Mouse (Mus musculus) lung, adult 18-20 months (tissue): ENCODE results near the gene Tmem200b.

Experiments
- DNase-seq, 2 experiments: peaks; one replicate each; pipeline ENCODE4 v3.0.0; 2022; ENCODE audit warnings: mixed read lengths in 2 of 2

Gene Tmem200b

GRCm38 (mm10) chr4:131921461-131922346, at the start of gene Tmem200b:
TSS of gene Tmem200b (plus strand) at chr4:131921771.
- DNase-seq = no peak

GRCm38 (mm10) chr4:131872672-131873292, 48.8 kb upstream of the Tmem200b start:
- no peak for DNase-seq

DNA sequence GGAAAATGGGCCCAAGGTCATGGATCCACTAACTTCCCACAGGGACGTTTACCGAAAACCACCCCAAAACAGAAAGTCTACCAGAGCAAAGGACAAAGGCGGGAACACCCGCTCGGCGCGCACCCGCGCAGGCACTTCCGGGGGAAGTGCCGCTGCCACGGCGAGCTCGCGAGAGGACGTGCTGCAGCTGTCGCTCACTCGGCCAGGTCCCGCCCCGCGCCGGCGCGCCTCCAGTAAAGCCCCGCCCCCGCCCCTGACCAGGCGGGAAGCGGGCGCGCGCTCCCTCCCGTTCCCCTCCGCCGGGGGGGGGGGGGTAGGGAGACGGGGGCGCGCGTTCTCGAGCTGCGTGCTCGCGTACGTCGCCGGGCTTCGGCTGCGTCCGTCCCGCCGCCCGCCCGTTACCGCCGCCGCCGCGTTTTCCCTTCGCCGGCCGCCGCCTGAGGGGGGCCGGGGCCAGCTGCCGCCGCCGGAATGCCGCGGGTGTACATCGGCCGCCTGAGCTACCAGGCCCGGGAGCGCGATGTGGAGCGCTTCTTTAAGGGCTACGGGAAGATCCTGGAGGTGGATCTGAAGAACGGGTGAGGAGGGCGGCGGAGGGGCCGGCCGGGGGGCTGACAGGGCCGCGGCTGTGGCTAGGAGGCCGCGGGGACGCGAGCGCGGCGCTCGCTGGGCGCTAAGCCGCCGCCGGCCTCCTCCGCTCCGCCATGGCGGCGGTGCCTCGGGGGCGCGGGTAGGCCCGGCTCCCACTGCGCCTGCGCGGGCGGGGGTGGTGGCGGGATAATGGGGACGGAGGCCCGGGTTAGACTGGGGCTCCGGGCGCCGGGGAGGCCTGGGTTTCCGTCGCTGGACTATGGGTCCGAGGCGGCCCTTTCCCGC, 48.0 kb upstream of the Tmem200b start, which contains the start of gene Srsf4:
Gene Srsf4, plus strand, starts transcription at position 325 of the 876 bp plus-strand sequence.
- DNase-seq = peak; percentile 92 to 95

- no peak for DNase-seq
Observed at GRCm38 (mm10) chr4:131874169-131874536, 47.4 kb upstream of the Tmem200b start.

GRCm38 (mm10) chr4:131874567-131874966, 47.0 kb upstream of the Tmem200b start:
- DNase-seq = no peak

DNA sequence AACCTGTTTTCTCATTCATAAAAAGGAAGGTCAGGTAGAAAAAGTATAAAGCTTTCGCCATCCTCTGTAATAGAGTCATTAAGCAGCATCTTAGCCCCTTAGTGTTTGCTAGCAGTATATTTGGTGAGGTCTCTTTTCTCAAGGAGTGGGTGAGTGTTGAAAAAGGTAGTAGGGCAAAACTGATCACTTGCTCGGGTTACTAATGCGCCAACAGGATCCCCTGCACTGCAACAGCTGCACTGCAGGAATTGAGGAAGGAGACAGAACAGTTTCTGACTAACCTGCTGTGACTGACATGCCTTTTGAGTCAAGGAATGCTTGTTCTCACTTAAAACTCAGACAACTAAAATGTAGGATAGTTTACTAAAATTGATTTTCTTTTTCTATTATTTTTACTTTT, 46.3 kb upstream of the Tmem200b start:
- no peak for DNase-seq

GRCm38 (mm10) chr4:131876836-131877235, 44.7 kb upstream of the Tmem200b start:
- peak; percentile 34 to 65 for DNase-seq

DNA sequence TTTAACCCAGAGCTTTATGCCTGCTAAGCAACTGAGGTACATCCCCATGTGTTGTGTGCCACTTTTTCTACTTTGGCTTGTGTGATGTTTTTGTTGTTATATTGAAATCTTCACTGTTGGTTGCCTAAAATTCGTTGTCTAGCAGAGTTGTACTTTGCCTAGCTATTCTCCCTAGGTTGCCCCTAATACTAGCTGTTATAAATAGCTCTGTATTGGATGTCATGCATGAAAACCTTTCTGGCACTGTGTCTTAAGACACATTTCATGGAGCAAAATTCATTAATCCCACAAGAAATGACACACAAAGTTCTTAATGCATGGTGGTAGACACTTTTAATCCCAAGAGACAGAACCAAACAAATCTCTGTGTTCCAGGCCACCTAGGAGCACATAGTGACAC, 41.9 kb upstream of the Tmem200b start:
- DNase-seq = no peak

- DNase-seq = no peak
Observed at GRCm38 (mm10) chr4:131881306-131881705, 40.3 kb upstream of the Tmem200b start.

DNA sequence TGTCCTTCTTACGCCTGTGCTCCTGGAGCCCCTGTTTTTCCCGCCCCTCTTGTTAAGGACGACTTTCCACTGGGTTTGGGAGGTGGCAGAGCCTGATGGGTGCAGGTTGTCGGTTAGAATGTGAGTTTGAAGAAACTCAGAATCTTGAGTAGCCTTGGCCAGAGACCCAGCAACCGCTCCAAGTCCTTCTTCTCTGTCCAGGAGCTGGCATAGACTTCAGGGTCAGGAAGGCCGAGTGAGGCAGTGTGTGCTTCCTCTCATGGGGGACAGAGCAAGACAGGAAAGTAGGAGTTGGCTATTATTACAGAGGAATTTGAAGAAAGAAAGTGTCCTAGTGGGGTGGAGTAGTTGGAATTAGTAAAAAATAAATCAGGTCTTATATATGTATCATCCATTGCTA, 38.0 kb upstream of the Tmem200b start:
- peak in 1 of 2 experiments; percentile 13 for DNase-seq

DNA sequence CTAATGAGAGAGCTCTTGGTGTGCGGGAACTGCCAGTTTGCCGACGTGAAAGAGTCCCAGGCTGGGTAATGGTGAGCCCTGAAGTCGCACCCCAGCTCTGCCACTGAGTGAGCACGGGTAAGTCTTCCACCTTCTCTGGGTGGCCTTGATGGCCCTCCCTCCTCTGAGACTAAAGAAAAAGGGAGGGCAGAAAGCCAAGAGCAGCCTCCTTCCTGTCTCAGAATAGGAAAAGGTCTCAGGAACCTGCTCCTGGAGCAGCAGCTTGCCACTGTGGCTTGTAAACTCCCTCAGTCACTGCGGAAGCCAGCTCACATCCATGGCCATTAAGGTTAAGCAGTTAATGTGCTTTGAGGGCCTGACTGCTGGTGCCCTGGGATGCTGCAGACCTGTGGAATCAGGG, 36.2 kb upstream of the Tmem200b start:
- no peak for DNase-seq

DNA sequence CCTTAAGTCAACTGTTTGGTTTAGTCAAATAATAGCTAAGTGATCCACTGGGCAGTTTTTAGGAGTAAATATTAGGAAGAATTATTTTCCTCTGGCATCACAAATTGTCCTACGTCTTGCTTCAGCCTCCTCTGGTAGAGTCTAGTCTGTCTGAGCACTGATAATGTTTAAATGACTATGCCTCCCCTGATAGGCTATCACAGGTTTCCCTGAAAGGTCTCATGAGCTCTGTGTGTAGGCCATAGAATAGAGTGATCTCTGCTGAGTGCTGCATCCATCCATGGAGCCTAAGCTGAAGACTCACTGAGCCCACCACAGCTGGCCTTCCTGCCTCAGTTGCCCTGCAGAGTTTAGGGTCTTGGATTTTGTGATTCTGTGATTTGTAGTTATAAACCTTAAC, 33.0 kb upstream of the Tmem200b start:
- DNase-seq = no peak

DNA sequence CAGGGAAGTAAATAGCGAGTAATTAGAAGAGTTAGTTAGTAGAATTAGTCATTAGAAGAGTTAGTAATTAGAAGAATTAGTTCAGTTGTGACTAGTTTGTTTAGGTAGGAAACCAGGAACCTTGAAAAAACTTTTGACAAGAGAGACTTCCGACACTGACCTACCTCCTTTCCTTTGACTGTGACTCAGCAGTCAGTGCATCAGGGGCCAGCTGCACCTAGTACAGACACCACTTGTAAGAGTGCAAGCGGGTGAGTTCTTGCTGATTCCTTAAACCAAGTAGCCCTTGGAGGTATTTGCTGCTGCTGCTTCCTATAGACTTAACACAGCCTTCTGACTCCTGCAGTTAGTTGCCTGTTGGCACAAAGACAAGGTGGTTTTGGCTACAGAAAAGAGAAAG, 30.9 kb upstream of the Tmem200b start:
- no peak for DNase-seq

GRCm38 (mm10) chr4:131897109-131897508, 24.5 kb upstream of the Tmem200b start:
- DNase-seq = no peak

DNA sequence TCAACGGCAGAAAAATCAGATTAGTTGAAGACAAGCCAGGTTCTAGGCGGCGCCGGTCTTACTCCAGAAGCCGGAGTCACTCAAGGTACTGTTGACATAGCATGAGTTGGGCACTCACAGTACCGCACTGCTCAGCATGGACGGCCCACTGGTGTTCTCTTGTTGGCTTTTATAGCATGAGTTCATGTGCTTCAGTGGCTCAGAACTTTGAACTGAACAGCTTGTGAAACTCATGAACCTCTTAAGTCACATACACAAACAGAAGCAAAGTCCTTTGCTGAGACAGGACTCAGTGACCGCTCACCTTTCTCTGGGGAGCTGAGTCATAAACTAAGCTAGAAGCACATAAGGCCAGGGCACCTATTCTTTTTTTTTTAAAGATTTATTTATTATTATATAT, 23.8 kb upstream of the Tmem200b start:
- DNase-seq = peak; percentile 80 to 87

DNA sequence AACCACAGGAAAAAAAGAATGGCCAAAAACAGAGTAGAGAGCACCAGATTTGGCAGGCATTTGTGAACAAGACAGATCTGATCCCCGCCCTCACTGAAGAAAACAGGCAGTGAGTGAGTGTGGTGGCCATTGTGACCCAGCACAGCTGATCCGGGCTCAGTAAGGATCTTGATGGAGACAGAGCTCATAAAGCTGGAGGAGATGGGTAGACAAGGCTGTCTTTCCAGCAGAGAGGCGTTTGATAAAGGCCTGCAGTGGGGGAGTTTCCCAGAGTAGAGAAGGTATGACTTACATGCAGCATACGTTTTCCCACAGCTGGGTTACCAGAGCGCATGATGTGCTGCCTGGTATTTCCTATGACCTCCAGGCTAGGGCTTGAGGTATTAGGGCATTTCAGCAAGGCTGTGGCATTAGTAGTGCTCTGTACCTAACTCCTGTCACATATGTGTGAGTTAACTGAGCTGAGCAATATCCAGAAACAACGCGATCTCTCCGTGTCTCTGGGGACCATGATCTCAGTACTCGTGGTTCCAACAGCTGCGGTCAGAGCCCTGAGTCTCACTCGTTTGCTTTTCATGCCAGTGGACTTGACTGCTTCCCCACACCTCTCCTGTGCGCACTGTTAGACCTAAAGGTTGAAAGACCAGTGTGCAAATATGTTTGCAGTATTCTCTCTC, 22.9 kb upstream of the Tmem200b start:
- DNase-seq = no peak

- no peak for DNase-seq
Observed at GRCm38 (mm10) chr4:131899180-131899554, 22.4 kb upstream of the Tmem200b start.

DNA sequence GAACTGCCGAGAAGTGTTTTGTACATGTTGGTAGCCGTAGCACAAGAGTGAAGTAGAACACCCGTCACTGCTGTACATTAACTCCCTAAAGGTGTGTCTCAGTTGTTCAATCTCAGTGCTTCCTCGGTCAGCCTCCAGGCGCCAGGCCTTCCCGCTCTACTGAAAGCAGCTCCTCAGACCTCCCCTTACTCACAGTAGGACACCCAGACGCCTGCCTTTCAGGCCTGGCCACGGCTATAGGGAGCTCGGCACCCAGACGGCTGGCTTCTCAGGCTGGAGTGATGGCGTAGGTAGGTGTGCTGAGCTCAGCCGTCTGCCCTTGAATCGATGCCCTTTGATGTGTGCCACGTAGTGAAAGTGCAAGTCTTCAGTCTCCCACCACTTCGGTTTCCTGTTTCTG, 20.5 kb upstream of the Tmem200b start:
- no peak for DNase-seq

DNA sequence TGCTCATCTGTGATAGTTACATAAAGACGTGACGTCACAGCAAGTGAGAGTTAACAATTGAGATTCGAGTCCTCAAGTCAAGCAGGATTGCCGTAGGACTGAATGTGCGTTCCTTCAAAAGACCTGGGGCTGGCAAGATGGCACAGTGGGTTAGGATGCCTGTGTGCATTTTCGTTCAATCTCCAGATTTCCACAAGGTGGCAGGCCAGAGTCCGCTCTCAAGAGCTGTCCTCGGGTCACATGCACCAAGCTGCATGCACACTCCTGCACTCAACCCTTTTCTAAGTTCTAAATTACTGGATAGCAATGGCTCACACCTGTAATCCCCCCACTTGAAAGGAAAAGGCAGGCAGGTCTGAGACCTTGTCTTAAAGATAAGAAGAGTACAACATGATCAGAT, 17.1 kb upstream of the Tmem200b start:
- peak in 1 of 2 experiments; percentile 49 for DNase-seq

- peak; percentile 61 to 74 for DNase-seq
Observed at GRCm38 (mm10) chr4:131906423-131906822, 15.1 kb upstream of the Tmem200b start.

GRCm38 (mm10) chr4:131907912-131908311, 13.7 kb upstream of the Tmem200b start:
- DNase-seq = no peak

GRCm38 (mm10) chr4:131910237-131910994, 11.2 kb upstream of the Tmem200b start:
- peak; percentile 44 to 71 for DNase-seq
